Comparison of ENCODE assay signal across 11 mouse cellular contexts in genomic region chr4:94827429-94827828, GRCm38 (mm10).
DNase-seq lines count a peak whose midpoint lies in the region; ATAC-seq and TF ChIP-seq lines count a peak whose summit lies in the region.
"Had no signal": no experiment of that assay in that cellular context is flagged by ENCODE, and none has a peak within 500 bp of the region (broad histone marks: within the 10 kb centered on the region; RNA-seq: fewer than 3 reads in every experiment).

No protein-coding gene starts in this region.

- in situ Hi-C loops in CH12.LX (cut with MboI; ENCODE audit: low pct_ligation_motif_present, low pct_unique_long_range_greater_than_20kb, low sequenced_read_pairs) = no loop called here

- ATAC-seq in hindbrain, postnatal 0 days = no peak
- ATAC-seq in lung, embryonic 15.5 days (ENCODE audit: borderline replicate concordance, extremely low read depth, low FRiP score, low TSS enrichment) = no peak

- TF ChIP-seq CTCF in hindbrain, postnatal 0 days (IDR thresholded peaks at IDR 0.05; ENCODE audit: low read depth) = peak; percentile 47
- TF ChIP-seq CTCF in CH12.LX (conservative IDR thresholded peaks at IDR 0.05 in 1 of 2, IDR thresholded peaks at IDR 0.05 in 1 of 2; ENCODE audit: low read depth in 2 of 2, low read length in 2 of 2) = peak in 1 of 2 experiments; percentile 68; a peak in 2 of 4 replicates

- dilution Hi-C loops in CH12.LX (cut with MboI; ENCODE audit: extremely low pct_ligation_motif_present, extremely low pct_unique_long_range_greater_than_20kb, low sequenced_read_pairs) = no loop called here

- H3K27me3 ChIP-seq in hindbrain, postnatal 0 days (ENCODE audit: insufficient read depth, low read length) = no peaks in the 10 kb centered on the region
- H3K27me3 ChIP-seq in hindbrain, embryonic 10.5 days (ENCODE audit: insufficient read depth, poor library complexity, severe bottlenecking) = no peaks in the 10 kb centered on the region
- no peaks in the 10 kb centered on the region for H3K27me3 ChIP-seq in CH12.LX (replicated peaks)
- H3K27me3 ChIP-seq in lung, embryonic 15.5 days = no peaks in the 10 kb centered on the region
- H3K27me3 ChIP-seq: kidney, embryonic 15.5 days had no signal

- H3K4me3 ChIP-seq in hindbrain, postnatal 0 days (ENCODE audit: low read length) = no peak overlapping the region
- H3K4me3 ChIP-seq in hindbrain, embryonic 10.5 days = no peak overlapping the region
- no peak overlapping the region for H3K4me3 ChIP-seq in CH12.LX (replicated peaks in 1 of 3; ENCODE audit: low read depth in 2 of 3, low read length in 2 of 3, poor library complexity in 1 of 3)
- no peak overlapping the region for H3K4me3 ChIP-seq in lung, embryonic 15.5 days
- H3K4me3 ChIP-seq: erythroblast, embryonic 14.5 days; kidney, embryonic 15.5 days had no signal

- no peaks in the 10 kb centered on the region for H3K36me3 ChIP-seq in hindbrain, postnatal 0 days (ENCODE audit: insufficient read depth, low read length)
- no peaks in the 10 kb centered on the region for H3K36me3 ChIP-seq in hindbrain, embryonic 10.5 days
- H3K36me3 ChIP-seq in CH12.LX (replicated peaks in 1 of 2; ENCODE audit: control insufficient read depth in 1 of 2, insufficient read depth in 1 of 2, low read length in 1 of 2) = no peaks in the 10 kb centered on the region
- peaks cover 7% of the 10 kb centered on the region; the same call in 1 of the 2 replicates for H3K36me3 ChIP-seq in lung, embryonic 15.5 days
- H3K36me3 ChIP-seq: kidney, embryonic 15.5 days had no signal

- no peaks in the 10 kb centered on the region for H3K4me1 ChIP-seq in hindbrain, postnatal 0 days (ENCODE audit: insufficient read depth, low read length)
- H3K4me1 ChIP-seq in hindbrain, embryonic 10.5 days (replicated peaks) = no peaks in the 10 kb centered on the region
- peaks cover 0 to 3% of the 10 kb centered on the region in 2 experiments; a peak in 1 of 4 replicates for H3K4me1 ChIP-seq in CH12.LX (ENCODE audit: control insufficient read depth in 1 of 2, insufficient read depth in 2 of 2)
- H3K4me1 ChIP-seq in lung, embryonic 15.5 days = peaks cover 10% of the 10 kb centered on the region
- H3K4me1 ChIP-seq: kidney, embryonic 15.5 days had no signal

- H3K79me2 ChIP-seq in CH12.LX (replicated peaks; ENCODE audit: control insufficient read depth, extremely low read depth, insufficient read depth, poor library complexity, severe bottlenecking) = no peaks in the 10 kb centered on the region

- WGBS in hindbrain, postnatal 0 days = 26% methylated on average over 5 of the region's 5 CpGs
- WGBS in hindbrain, embryonic 10.5 days = 39% methylated on average over 5 of the region's 5 CpGs
- WGBS in lung, embryonic 15.5 days = 28% methylated on average over 5 of the region's 5 CpGs

- DNase-seq in hindbrain, postnatal 0 days (ENCODE audit: low spot score) = peak; percentile 56
- DNase-seq in hindbrain, embryonic 10.5 days (ENCODE audit: low spot score) = no peak
- DNase-seq in CH12.LX (ENCODE audit: extremely low read depth) (peak; percentile 29), ZHBTc4 (ENCODE audit: low read depth, low spot score) (peak; percentile 46)
- DNase-seq in right cerebral cortex, adult 18-20 months = no peak
- DNase-seq in cerebellum, adult 8-10 months = no peak
- DNase-seq: thymus, postnatal 36 days had no signal

- H3K4me2 ChIP-seq in hindbrain, postnatal 0 days (ENCODE audit: low read depth, low read length) = no peak overlapping the region
- H3K4me2 ChIP-seq in CH12.LX (ENCODE audit: insufficient read depth, low read depth, poor library complexity, severe bottlenecking) = peak overlapping the region; percentile 60; the same call in 1 of the 2 replicates
- peak overlapping the region; percentile 10; the same call in 1 of the 2 replicates for H3K4me2 ChIP-seq in lung, embryonic 15.5 days
- H3K4me2 ChIP-seq: kidney, embryonic 15.5 days had no signal

- H3K27ac ChIP-seq in hindbrain, postnatal 0 days = no peak overlapping the region
- no peak overlapping the region for H3K27ac ChIP-seq in hindbrain, embryonic 10.5 days
- no peak overlapping the region for H3K27ac ChIP-seq in CH12.LX (ENCODE audit: insufficient read depth, low read depth)
- peak overlapping the region; percentile 17; the same call in 1 of the 2 replicates for H3K27ac ChIP-seq in lung, embryonic 15.5 days
- H3K27ac ChIP-seq: kidney, embryonic 15.5 days; macrophage had no signal

- H3K9ac ChIP-seq in hindbrain, postnatal 0 days (replicated peaks; ENCODE audit: low read length) = no peak overlapping the region
- no peak overlapping the region for H3K9ac ChIP-seq in CH12.LX (ENCODE audit: insufficient read depth, low read depth)
- no peak overlapping the region for H3K9ac ChIP-seq in lung, embryonic 15.5 days
- H3K9ac ChIP-seq: kidney, embryonic 15.5 days had no signal

- no peaks in the 10 kb centered on the region for H3K9me3 ChIP-seq in hindbrain, postnatal 0 days (ENCODE audit: low read length)
- H3K9me3 ChIP-seq in hindbrain, embryonic 10.5 days = peaks cover 7% of the 10 kb centered on the region
- no peaks in the 10 kb centered on the region for H3K9me3 ChIP-seq in CH12.LX (replicated peaks; ENCODE audit: low read length)
- H3K9me3 ChIP-seq in lung, embryonic 15.5 days = no peaks in the 10 kb centered on the region
- H3K9me3 ChIP-seq: kidney, embryonic 15.5 days had no signal

- peak; percentile 58 for TF ChIP-seq RAD21 in CH12.LX (IDR thresholded peaks at IDR 0.05; ENCODE audit: low read depth, low read length)

- TF ChIP-seq POLR2A in CH12.LX (IDR thresholded peaks at IDR 0.05; ENCODE audit: low read depth, low read length) = no peak

- TF ChIP-seq EP300 in CH12.LX (IDR thresholded peaks at IDR 0.05; ENCODE audit: low read length) = no peak

TF ChIP-seq in CH12.LX, 34 proteins besides CTCF, POLR2A, EP300 and RAD21:
- no peak for TF ChIP-seq NELFE (IDR thresholded peaks at IDR 0.05; ENCODE audit: low read depth, low read length)
- TF ChIP-seq POLR2AphosphoS2 (IDR thresholded peaks at IDR 0.05; ENCODE audit: low read depth, low read length) = no peak
- no peak for TF ChIP-seq GABPA (IDR thresholded peaks at IDR 0.05; ENCODE audit: insufficient replicate concordance, low read depth, low read length)
- TF ChIP-seq SMC3 (IDR thresholded peaks at IDR 0.05; ENCODE audit: low read depth, low read length) = peak; percentile 7; the same call in 1 of the 2 replicates
- no peak for TF ChIP-seq ZMIZ1 (IDR thresholded peaks at IDR 0.05; ENCODE audit: low read depth, low read length)
- no peak for TF ChIP-seq IRF4 (IDR thresholded peaks at IDR 0.05; ENCODE audit: low read depth, low read length)

Comparison
In these comparisons a context has a peak if more than half of its experiments do, and no peak if none do; other contexts are left out.
1. DNase-seq: peak in hindbrain, postnatal 0 days (single experiment), CH12.LX (single experiment) and ZHBTc4 (single experiment); none in hindbrain, embryonic 10.5 days (single experiment), right cerebral cortex, adult 18-20 months (single experiment) and cerebellum, adult 8-10 months (single experiment).